Mouse (Mus musculus) intestine, postnatal 0 days (tissue): Measurements from ENCODE around the gene Scn1a. TPM values are rescaled to one million over a fixed set of nuclear protein-coding genes. Genes with fewer than 3 reads are reported as not detected.

Experiments
- ATAC-seq: fragments of 200-750 bp; cut with Nextera tagmentation; 2 replicates; pipeline ENCODE4 v1.8.0; 2017; ENCODE audit warnings: mild to moderate bottlenecking, moderate TSS enrichment, moderate library complexity
- H3K27ac ChIP-seq: fragments of 300-500 bp; sonication (generic); 2 replicates; pipeline ENCODE4 v1.5.1; 2014; ENCODE audit warnings: mild to moderate bottlenecking, low read depth, low read length, moderate library complexity
- H3K27me3 ChIP-seq: fragments of 300-500 bp; sonication (generic); replicated peaks from 2 replicates; pipeline ENCODE4 v1.6.1; 2014; ENCODE audit warnings: low read length, mixed read lengths; ENCODE audit not compliant: control insufficient read depth, insufficient read depth
- H3K36me3 ChIP-seq: fragments of 300-500 bp; sonication (generic); 2 replicates; pipeline ENCODE4 v1.6.1; 2014; ENCODE audit warnings: mild to moderate bottlenecking, moderate library complexity; ENCODE audit not compliant: control insufficient read depth, insufficient read depth
- H3K4me1 ChIP-seq: fragments of 300-500 bp; sonication (generic); replicated peaks from 2 replicates; pipeline ENCODE4 v1.6.1; 2014; ENCODE audit warnings: antibody characterized with exemption, low read length, mixed read lengths; ENCODE audit not compliant: control insufficient read depth, insufficient read depth
- H3K4me2 ChIP-seq: fragments of 300-500 bp; sonication (generic); replicated peaks from 2 replicates; pipeline ENCODE4 v1.6.1; 2014; ENCODE audit warnings: low read depth, mild to moderate bottlenecking, moderate library complexity
- H3K4me3 ChIP-seq: fragments of 300-500 bp; sonication (generic); 2 replicates; pipeline ENCODE4 v1.5.1; 2014; ENCODE audit warnings: low read depth, low read length
- H3K9ac ChIP-seq: fragments of 300-500 bp; sonication (generic); 2 replicates; pipeline ENCODE4 v1.6.1; 2014; ENCODE audit warnings: mild to moderate bottlenecking, low read depth, low read length
- H3K9me3 ChIP-seq: fragments of 300-500 bp; sonication (generic); 2 replicates; pipeline ENCODE4 v1.6.1; 2016; ENCODE audit warnings: mixed run types; ENCODE audit not compliant: control insufficient read depth
- CTCF ChIP-seq: sonication (generic); IDR thresholded peaks from 2 replicates; pipeline ENCODE4 v1.5.1; 2016; ENCODE audit warnings: low read depth, mild to moderate bottlenecking, control low read depth, antibody characterized with exemption, moderate library complexity
- WGBS: fragments of 180-500 bp; shearing (Covaris S2); extraction: QIAGEN DNeasy Blood & Tissue Kit; methylation state at CpG from one replicate; pipeline ENCODE4 v1.1.7; 2014; 5-methylcytosine and 5-hydroxymethylcytosine counted together
- polyA plus RNA-seq: library from polyadenylated mRNA; unstranded; fragments of >200 nt; fragmentation: Nextera tagmentation; extraction: Ambion mirVana; gene quantifications from 2 replicates; pipeline ENCODE4 v1.2.1, GENCODE M21; 2015

The Scn1a gene
- polyA plus RNA-seq, 1 experiment from 2014 or later: 0.05 TPM

DNA sequence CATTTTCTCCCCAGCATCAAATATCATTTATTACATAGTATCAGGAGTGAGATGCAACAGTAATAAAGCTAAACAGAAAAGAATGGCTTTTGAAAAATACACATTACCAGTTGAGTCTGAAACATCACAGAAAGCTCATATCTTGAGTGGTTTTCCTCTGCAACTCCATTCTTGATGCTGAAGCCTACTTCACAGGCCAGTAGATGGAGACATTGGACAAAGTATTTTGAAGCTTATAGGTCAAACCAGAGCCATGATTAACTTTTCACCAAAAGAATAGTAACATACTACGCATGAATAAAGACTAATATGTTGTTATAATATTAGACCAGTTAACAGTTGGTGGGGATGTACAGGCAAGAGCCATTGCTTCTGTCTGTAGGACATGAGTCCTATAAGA, 21.8 kb upstream of the Scn1a start:
- Histone ChIP-seq H3K27ac (no peak overlapping the region), H3K4me1 (no peaks in the 10 kb centered on the region), H3K36me3 (no peaks in the 10 kb centered on the region), H3K4me2 (no peak overlapping the region), H3K27me3 (no peaks in the 10 kb centered on the region), H3K4me3 (no peak overlapping the region), H3K9ac (no peak overlapping the region), H3K9me3 (no peaks in the 10 kb centered on the region)
- WGBS: 89% methylated on average over 1 of the region's 1 CpGs
- TF ChIP-seq CTCF: peak; percentile 33
- ATAC-seq: no peak

DNA sequence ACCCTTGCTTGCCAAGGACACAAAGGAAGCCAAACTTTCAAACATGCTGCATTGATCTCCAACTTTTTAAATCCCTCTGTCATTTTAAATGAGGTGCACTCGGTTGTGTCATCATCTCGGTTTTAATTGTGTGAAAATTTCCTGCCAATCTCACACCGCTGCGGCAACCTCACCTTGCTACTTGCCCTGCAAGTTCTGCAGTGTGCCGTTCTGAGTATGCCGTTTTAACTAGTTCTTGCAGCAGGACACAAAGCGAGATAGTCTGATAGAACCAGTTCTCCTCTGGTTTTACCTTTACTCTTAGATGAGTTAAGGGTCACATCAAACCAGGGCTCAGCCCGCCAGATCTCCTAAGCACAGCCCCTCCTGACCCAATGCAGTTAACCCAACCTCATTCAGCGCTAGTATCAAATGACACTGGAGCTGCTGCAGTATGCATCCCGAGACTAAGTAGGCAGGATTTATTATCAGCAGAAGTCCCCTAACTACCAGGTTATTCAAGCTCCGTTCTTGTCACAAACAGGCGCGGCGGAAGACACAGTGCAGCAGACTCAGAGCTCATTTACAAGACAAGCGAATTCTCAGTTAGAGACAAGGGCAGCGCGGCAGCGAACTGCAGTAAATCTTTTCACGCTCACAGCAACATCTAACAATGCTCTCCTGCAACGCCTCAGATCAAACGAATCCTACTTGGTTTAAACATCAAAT, 722 bp downstream of the Scn1a start:
- H3K4me1 ChIP-seq: no peaks in the 10 kb centered on the region
- H3K36me3 ChIP-seq: no peaks in the 10 kb centered on the region
- no peaks in the 10 kb centered on the region for H3K9me3 ChIP-seq
- H3K4me3 ChIP-seq: no peak overlapping the region
- no peak overlapping the region for H3K27ac ChIP-seq
- no peak overlapping the region for H3K9ac ChIP-seq
- H3K4me2 ChIP-seq: peak overlapping the region; percentile 40
- no peak for ATAC-seq
- no peak for TF ChIP-seq CTCF
- H3K27me3 ChIP-seq: no peaks in the 10 kb centered on the region
- 9% methylated on average over 21 of the region's 21 CpGs for WGBS

DNA sequence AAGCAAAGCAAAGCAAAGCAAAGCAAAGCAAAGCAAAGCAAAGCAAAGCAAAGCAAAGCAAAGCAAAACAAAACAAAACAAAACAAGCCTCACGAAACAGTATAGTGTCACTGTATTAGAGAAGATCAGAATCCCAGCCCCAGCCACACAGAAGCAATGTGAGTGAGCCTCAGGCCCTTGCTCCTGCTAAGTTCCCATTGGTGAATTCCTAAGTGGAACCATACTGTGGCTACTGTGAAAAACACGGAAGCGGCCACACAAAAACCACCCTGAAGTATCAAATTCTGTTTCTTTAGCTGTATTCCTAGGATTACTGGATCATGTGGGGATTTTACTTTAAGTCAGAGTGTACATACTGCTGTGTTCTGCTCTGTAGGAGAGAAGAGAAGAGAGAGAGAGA, 4.4 kb downstream of the Scn1a start:
- Histone ChIP-seq H3K27me3 (no peaks in the 10 kb centered on the region), H3K4me3 (no peak overlapping the region), H3K4me2 (no peak overlapping the region), H3K4me1 (no peaks in the 10 kb centered on the region), H3K9ac (no peak overlapping the region), H3K9me3 (no peaks in the 10 kb centered on the region), H3K27ac (no peak overlapping the region), H3K36me3 (no peaks in the 10 kb centered on the region)
- ATAC-seq: no peak
- TF ChIP-seq CTCF: no peak
- 71% methylated on average over 3 of the region's 3 CpGs for WGBS

DNA sequence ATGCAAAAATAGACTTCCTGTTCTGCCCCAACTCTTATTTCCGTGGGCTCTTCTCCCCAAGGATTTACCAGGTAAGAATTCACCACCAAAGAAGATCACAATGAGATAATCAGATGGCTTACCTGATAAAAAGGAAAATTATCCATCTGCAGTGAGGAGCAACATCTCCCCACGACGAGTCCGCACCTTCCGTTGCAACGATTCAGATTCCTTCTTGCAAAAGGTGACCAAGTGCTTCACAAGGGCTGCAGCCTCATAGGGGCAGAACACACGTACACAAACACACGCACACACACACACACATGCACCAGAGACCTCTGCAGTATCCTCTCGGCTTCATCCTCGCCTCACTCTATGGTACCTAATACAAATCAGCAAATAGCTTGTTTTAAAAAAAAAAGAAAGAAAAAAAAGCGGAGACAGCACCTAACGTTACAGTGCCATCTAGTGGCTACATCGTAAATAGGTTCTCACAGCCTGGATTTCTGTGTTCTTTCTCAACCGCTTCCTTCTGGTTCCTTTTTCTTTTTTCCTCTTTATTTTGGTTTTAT, 30.8 kb downstream of the Scn1a start:
- Histone ChIP-seq H3K27me3 (0 out of 2 replicates have a peak, but pooled peaks cover 8% of the 10 kb centered on the region), H3K9me3 (no peaks in the 10 kb centered on the region), H3K4me1 (no peaks in the 10 kb centered on the region), H3K27ac (no peak overlapping the region), H3K36me3 (no peaks in the 10 kb centered on the region), H3K4me2 (peak overlapping the region; percentile 85), H3K9ac (no peak overlapping the region), H3K4me3 (peak overlapping the region; percentile 38)
- TF ChIP-seq CTCF: peak; percentile 82
- ATAC-seq: peak; percentile 41; the same call in 1 of the 2 replicates
- WGBS: 0% methylated on average over 14 of the region's 14 CpGs

DNA sequence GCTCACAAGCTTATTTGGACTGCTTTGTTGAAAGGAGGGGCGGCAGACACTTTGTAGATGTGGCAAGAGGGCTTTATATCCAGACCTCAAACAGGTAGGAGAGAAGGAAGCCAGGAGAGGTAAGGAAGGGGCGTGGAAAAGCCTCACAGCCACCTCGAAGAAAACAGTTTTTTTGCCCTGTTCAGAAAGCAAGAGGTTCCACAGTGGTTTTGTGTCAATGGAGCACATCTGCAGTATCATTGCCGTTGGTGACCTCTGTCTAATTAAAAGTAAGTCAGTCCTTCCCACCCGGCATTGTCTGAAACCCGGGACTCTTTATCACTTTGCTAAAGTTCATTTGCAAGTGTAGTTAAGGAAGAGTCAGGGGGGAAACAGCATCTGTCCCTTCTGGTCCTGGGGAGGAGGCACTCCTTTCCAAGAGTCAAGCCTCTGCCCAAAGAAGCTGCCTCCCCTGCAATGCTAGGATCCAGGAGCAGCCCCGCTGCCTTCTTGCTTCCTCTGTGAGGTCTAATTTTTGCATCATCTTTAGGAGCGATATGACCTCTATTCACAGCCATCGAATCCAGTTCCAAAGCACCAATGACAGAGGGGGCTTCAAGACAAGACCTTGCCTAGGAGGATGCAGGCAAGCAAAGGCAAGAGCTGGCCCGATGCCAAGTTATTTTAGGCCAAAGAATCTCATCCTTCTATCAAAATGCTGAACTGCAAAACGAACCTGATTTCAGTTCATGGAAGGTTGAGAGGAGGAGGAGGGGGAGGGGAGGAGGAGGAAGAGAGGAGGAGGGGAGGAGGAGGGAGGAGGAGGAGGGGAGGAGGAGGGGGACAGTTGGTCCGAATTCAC, 31.5 kb downstream of the Scn1a start:
- 11% methylated on average over 12 of the region's 12 CpGs for WGBS
- peak overlapping the region; percentile 38 for H3K4me3 ChIP-seq
- H3K9me3 ChIP-seq: no peaks in the 10 kb centered on the region
- 0 out of 2 replicates have a peak, but pooled peaks cover 8% of the 10 kb centered on the region for H3K27me3 ChIP-seq
- no peak overlapping the region for H3K9ac ChIP-seq
- no peaks in the 10 kb centered on the region for H3K36me3 ChIP-seq
- no peak for TF ChIP-seq CTCF
- H3K27ac ChIP-seq: no peak overlapping the region
- H3K4me2 ChIP-seq: peak overlapping the region; percentile 85
- ATAC-seq: no peak
- no peaks in the 10 kb centered on the region for H3K4me1 ChIP-seq

DNA sequence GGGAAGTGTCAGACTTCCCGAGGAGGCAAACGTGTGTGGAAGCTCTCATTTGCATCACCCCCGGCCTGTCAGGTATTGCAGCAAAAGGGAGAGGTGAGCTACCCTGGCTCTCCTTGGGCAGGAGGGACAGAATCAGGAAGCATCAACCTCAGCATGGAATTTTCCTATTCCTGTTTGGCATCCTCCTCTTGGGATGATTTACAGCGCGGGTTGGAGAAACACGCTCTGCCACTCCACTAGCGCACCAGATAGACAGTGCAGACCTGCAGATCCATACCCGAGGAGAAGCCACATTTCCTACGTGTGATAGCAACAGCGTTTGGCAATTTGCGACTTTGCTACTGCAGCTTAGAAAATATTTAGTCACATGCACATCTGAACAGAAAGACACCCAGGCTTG, 32.2 kb downstream of the Scn1a start:
- Histone ChIP-seq H3K9me3 (no peaks in the 10 kb centered on the region), H3K4me2 (no peak overlapping the region; the same call in 1 of the 2 replicates), H3K4me3 (0 out of 2 replicates have a peak overlapping the region, but pooled peaks have one; percentile 14), H3K27me3 (0 out of 2 replicates have a peak, but pooled peaks cover 8% of the 10 kb centered on the region), H3K4me1 (no peaks in the 10 kb centered on the region), H3K36me3 (no peaks in the 10 kb centered on the region), H3K27ac (no peak overlapping the region), H3K9ac (no peak overlapping the region)
- no peak for ATAC-seq
- TF ChIP-seq CTCF: no peak
- WGBS: 13% methylated on average over 11 of the region's 11 CpGs
